8 mouse cellular contexts compared by ENCODE assay signal in the genomic region with DNA sequence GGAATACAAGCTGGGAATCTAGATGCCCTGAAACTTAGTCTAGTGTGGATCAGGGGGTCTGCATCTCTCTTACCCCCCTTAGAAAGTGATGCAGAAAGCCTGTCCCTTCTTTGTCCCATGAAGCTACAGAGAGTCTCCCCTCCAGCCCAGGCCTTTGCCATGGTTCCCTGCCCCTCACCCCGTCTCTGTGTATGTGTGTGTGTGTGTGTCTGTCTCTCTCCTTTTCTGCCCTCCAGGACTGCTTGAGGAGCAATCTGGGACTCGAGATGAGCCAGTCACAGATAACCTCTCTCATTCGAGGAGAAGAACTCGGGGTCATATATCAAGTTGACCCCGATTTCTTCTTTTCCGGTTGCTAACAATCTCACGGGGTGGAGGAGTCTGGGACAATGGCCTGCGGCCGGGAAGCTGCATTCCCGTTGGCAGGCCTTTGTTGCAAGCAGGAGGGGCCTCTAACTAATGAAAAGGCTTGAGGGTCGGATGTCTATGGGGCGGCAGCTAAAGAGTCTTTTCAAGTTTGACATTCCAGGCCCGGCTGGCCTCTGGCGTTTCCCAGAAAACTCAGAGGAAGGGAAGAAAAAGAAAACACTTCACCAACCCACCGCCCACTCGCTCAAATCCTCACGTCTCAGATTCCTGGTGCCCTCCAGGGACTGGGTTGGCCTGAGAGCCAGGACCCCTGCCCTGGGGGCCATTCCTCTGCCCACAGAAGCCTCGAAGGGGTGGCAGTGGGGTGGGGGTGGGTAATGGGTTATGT. TPM values are rescaled to one million over a fixed set of nuclear protein-coding genes. Genes with fewer than 3 reads are reported as not detected.
A peak's percentile ranks its signal among the peaks of the same experiment; 100 is the strongest.
DNase-seq lines count a peak whose midpoint lies in the region; ATAC-seq and TF ChIP-seq lines count a peak whose summit lies in the region.

No protein-coding gene starts in this region.

- no peak for TF ChIP-seq CTCF in kidney, postnatal 0 days (IDR thresholded peaks at IDR 0.05; ENCODE audit: low read depth)
- no peak for TF ChIP-seq CTCF in brain, embryonic 14.5 days (IDR thresholded peaks at IDR 0.05; ENCODE audit: borderline replicate concordance, extremely low read depth, insufficient read depth, insufficient read length)

- no peak overlapping the region for H3K9ac ChIP-seq in kidney, postnatal 0 days (ENCODE audit: low read depth, low read length)
- H3K9ac ChIP-seq in hindbrain, embryonic 11.5 days (ENCODE audit: low read depth, low read length): peak overlapping the region; percentile 45; the same call in 1 of the 2 replicates
- H3K9ac ChIP-seq in neural tube, embryonic 11.5 days (ENCODE audit: low read length): peak overlapping the region; percentile 45; the same call in 1 of the 2 replicates

- no peak overlapping the region for H3K4me3 ChIP-seq in kidney, postnatal 0 days (replicated peaks; ENCODE audit: low read depth, low read length)
- H3K4me3 ChIP-seq in hindbrain, embryonic 11.5 days (ENCODE audit: low read depth, low read length): no peak overlapping the region
- H3K4me3 ChIP-seq in neural tube, embryonic 11.5 days (ENCODE audit: low read depth, low read length): 0 out of 2 replicates have a peak overlapping the region, but pooled peaks have one; percentile 1

- H3K4me1 ChIP-seq in kidney, postnatal 0 days (replicated peaks; ENCODE audit: insufficient read depth, low read length): peaks cover 19% of the 10 kb centered on the region
- H3K4me1 ChIP-seq in hindbrain, embryonic 11.5 days (replicated peaks; ENCODE audit: control insufficient read depth, insufficient read depth, low read length): peaks cover 23% of the 10 kb centered on the region
- peaks cover 29% of the 10 kb centered on the region for H3K4me1 ChIP-seq in neural tube, embryonic 11.5 days (ENCODE audit: control insufficient read depth, insufficient read depth, low read length)

- no peak overlapping the region; the same call in 1 of the 2 replicates for H3K4me2 ChIP-seq in kidney, postnatal 0 days (ENCODE audit: low read length)
- H3K4me2 ChIP-seq in hindbrain, embryonic 11.5 days (replicated peaks; ENCODE audit: low read depth, low read length): peak overlapping the region; percentile 26
- H3K4me2 ChIP-seq in neural tube, embryonic 11.5 days (ENCODE audit: low read depth): peak overlapping the region; percentile 24

- no peaks in the 10 kb centered on the region for H3K9me3 ChIP-seq in kidney, postnatal 0 days (replicated peaks; ENCODE audit: low read length)
- no peaks in the 10 kb centered on the region for H3K9me3 ChIP-seq in hindbrain, embryonic 11.5 days (ENCODE audit: control insufficient read depth, low read length)
- no peaks in the 10 kb centered on the region for H3K9me3 ChIP-seq in neural tube, embryonic 11.5 days (ENCODE audit: control insufficient read depth, low read length)

- peak overlapping the region; percentile 77 for H3K27ac ChIP-seq in kidney, postnatal 0 days
- H3K27ac ChIP-seq in hindbrain, embryonic 11.5 days (ENCODE audit: low read depth, low read length): peak overlapping the region; percentile 94
- H3K27ac ChIP-seq in neural tube, embryonic 11.5 days (ENCODE audit: low read depth, low read length): peak overlapping the region; percentile 91

- peak; percentile 80 for DNase-seq in kidney, postnatal 0 days (ENCODE audit: low spot score)
- DNase-seq in kidney, adult 18-20 months: no peak
- DNase-seq in brain, embryonic 14.5 days (ENCODE audit: low read depth): peak; percentile 76
- DNase-seq in hindbrain, embryonic 11.5 days (ENCODE audit: low spot score): peak; percentile 76
- DNase-seq in neural tube, embryonic 11.5 days (ENCODE audit: low spot score): peak; percentile 72
- DNase-seq in right cerebral cortex, adult 2 months (ENCODE audit: low spot score in 2 of 2): no peak
- no peak for DNase-seq in left cerebral cortex, postnatal 14 days (ENCODE audit: low spot score in 2 of 2)
- no peak for DNase-seq in adrenal gland, postnatal 25 days

- intact Hi-C loops in left cerebral cortex, postnatal 14 days (cut with DNase I): no loop called here

- no peaks in the 10 kb centered on the region for H3K27me3 ChIP-seq in kidney, postnatal 0 days (ENCODE audit: insufficient read depth, low read length)
- no peaks in the 10 kb centered on the region for H3K27me3 ChIP-seq in hindbrain, embryonic 11.5 days (ENCODE audit: control insufficient read depth, insufficient read depth, low read length)
- H3K27me3 ChIP-seq in neural tube, embryonic 11.5 days (ENCODE audit: control insufficient read depth, insufficient read depth, low read length): no peaks in the 10 kb centered on the region

- WGBS in kidney, postnatal 0 days: 9% methylated on average over 18 of the region's 18 CpGs
- under 1% methylated on average over 18 of the region's 18 CpGs for WGBS in hindbrain, embryonic 11.5 days
- 5% methylated on average over 18 of the region's 18 CpGs for WGBS in neural tube, embryonic 11.5 days

- H3K36me3 ChIP-seq in kidney, postnatal 0 days (ENCODE audit: insufficient read depth, low read length): no peaks in the 10 kb centered on the region
- H3K36me3 ChIP-seq in hindbrain, embryonic 11.5 days (ENCODE audit: control insufficient read depth, insufficient read depth, low read length): no peaks in the 10 kb centered on the region
- no peaks in the 10 kb centered on the region for H3K36me3 ChIP-seq in neural tube, embryonic 11.5 days (ENCODE audit: control insufficient read depth, insufficient read depth, low read length)

- no peak for TF ChIP-seq POLR2A in brain, embryonic 14.5 days (IDR thresholded peaks at IDR 0.05; ENCODE audit: borderline replicate concordance, extremely low read depth, insufficient read depth, insufficient read length, poor library complexity, severe bottlenecking)

- ATAC-seq in kidney, postnatal 0 days (replicated peaks; ENCODE audit: low FRiP score, low read depth): no peak
- ATAC-seq in hindbrain, embryonic 11.5 days (ENCODE audit: low FRiP score): peak; percentile 67
- ATAC-seq in neural tube, embryonic 11.5 days (ENCODE audit: insufficient read depth, low FRiP score, low TSS enrichment): peak; percentile 67; the same call in 1 of the 2 replicates

RNA-seq across cellular contexts. Expression of gene Socs3, which starts 5.5 kb away (rescaled TPM):
- polyA plus RNA-seq in kidney, postnatal 0 days (2015; fragmentation: Nextera tagmentation; extraction: Ambion mirVana): 11.7 and 14.4 TPM in 2 replicates
- polyA plus RNA-seq in brain, embryonic 14.5 days (2012; rRNA removed): 8.4 and 13.6 TPM in 2 replicates
- 3.4 and 5.6 TPM in 2 replicates for polyA plus RNA-seq in hindbrain, embryonic 11.5 days (2014; fragmentation: Nextera tagmentation; extraction: Ambion mirVana)
- 3.7 and 5.1 TPM in 2 replicates for polyA plus RNA-seq in neural tube, embryonic 11.5 days (2014; fragmentation: Nextera tagmentation; extraction: Ambion mirVana)
- 1 to 10 TPM; 3.7 to 3.8 TPM for total RNA-seq in left cerebral cortex, postnatal 14 days (2021)
- total RNA-seq in adrenal gland, postnatal 25 days (2021): 8.8 and 9.0 TPM in 2 replicates

RNA-seq across cellular contexts. Expression of gene Pgs1, which starts 10.7 kb away (rescaled TPM):
- 29.6 and 32.0 TPM in 2 replicates for polyA plus RNA-seq in kidney, postnatal 0 days (2015; fragmentation: Nextera tagmentation; extraction: Ambion mirVana)
- 48.5 and 55.7 TPM in 2 replicates for polyA plus RNA-seq in brain, embryonic 14.5 days (2012; rRNA removed)
- 38.6 and 39.1 TPM in 2 replicates for polyA plus RNA-seq in hindbrain, embryonic 11.5 days (2014; fragmentation: Nextera tagmentation; extraction: Ambion mirVana)
- 40.9 and 45.9 TPM in 2 replicates for polyA plus RNA-seq in neural tube, embryonic 11.5 days (2014; fragmentation: Nextera tagmentation; extraction: Ambion mirVana)
- 10 to 100 TPM; 74.4 to 76.2 TPM for total RNA-seq in left cerebral cortex, postnatal 14 days (2021)
- 58.9 and 60.0 TPM in 2 replicates for total RNA-seq in adrenal gland, postnatal 25 days (2021)

Comparison
In these comparisons a context has a peak if more than half of its experiments do, and no peak if none do; other contexts are left out.
1. DNase-seq: peak in kidney, postnatal 0 days (single experiment), brain, embryonic 14.5 days (single experiment), hindbrain, embryonic 11.5 days (single experiment) and neural tube, embryonic 11.5 days (single experiment); none in kidney, adult 18-20 months (single experiment), right cerebral cortex, adult 2 months (0 of 2), left cerebral cortex, postnatal 14 days (0 of 2) and adrenal gland, postnatal 25 days (single experiment).
2. Peak in every context shown above with its lines, with median percentiles within 50 percentile points of each other: H3K27ac ChIP-seq.